Mouse (Mus musculus): Measurements from ENCODE around the gene Zfp141. TPM values are rescaled to one million over a fixed set of nuclear protein-coding genes. Genes with fewer than 3 reads are reported as not detected.
A peak's percentile ranks its signal among the peaks of the same experiment; 100 is the strongest.
"Not testable (repeated sequence)": the region's sequence is repeated elsewhere in the genome, so short reads cannot be mapped to it uniquely, and the experiment has no call there.

Zfp141 gene
- 12.2 and 14.5 TPM in 2 replicates for polyA plus RNA-seq (2014; fragmentation: Nextera tagmentation; extraction: Ambion mirVana)

DNA sequence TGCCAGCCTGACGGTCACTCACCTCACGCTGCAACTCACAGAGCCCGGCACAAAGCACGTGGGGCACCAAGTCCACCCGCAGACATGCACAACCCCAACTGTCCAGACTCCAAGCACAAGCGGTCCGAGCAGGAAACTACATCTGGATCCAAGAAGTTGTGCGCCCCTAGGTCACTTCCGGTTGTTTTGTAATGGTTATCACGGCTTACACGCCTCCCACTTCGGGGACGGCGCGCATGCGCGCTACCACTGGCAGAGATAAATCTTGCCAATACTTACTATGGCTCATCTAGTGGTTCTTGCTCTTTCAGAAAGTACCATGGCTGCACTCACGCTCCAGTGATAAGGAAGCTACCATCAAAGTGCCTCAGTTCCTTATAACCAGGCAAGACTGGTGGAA is at the start of gene Zfp141:
Zfp141 (minus strand) TSS at position 153 of the 400 bp plus-strand sequence.
- ATAC-seq (ENCODE audit: low FRiP score) (peak; percentile 97), DNase-seq (ENCODE audit: low spot score) (peak; percentile 95)
- not testable (repeated sequence) for H3K9me3 ChIP-seq (ENCODE audit: control insufficient read depth, low read length); H3K4me1 ChIP-seq (replicated peaks; ENCODE audit: control insufficient read depth, insufficient read depth, low read length); H3K27me3 ChIP-seq (ENCODE audit: control insufficient read depth, insufficient read depth, low read length); H3K36me3 ChIP-seq (replicated peaks; ENCODE audit: control insufficient read depth, insufficient read depth)
- peak within 1 kb of the TSS; percentile 80 for H3K4me2 ChIP-seq (replicated peaks)
- peak within 1 kb of the TSS; percentile 75 for H3K9ac ChIP-seq
- peak within 1 kb of the TSS; percentile 70 for H3K4me3 ChIP-seq (replicated peaks; ENCODE audit: low read length)
- peak within 1 kb of the TSS; percentile 66 for H3K27ac ChIP-seq
- 3% methylated on average over 18 of the region's 18 CpGs for WGBS

DNA sequence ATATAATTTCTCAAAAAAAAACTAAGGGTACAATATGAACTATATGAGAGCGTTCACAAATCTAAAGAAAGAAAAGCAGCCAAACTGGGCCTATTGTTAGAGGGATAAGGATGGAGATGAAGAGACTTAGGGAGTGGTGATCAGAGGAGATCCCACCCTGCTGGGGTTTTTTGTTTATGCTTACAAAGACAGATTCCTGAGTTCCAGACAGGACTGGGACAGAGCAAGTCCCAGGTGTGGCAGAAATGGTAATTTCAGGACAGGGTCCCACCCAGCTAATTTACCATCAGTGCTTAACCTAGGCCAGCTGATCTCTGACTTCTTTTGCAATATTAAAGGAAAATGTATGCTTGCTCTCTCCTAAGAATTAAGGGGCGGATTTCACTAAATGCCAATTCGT is 46.2 kb upstream of the Zfp141 start:
- DNase-seq (ENCODE audit: low spot score) (no peak), ATAC-seq (ENCODE audit: low FRiP score) (no peak)
- no peaks in the 10 kb centered on the region for H3K4me1 ChIP-seq (replicated peaks; ENCODE audit: control insufficient read depth, insufficient read depth, low read length)
- peaks cover 15% of the 10 kb centered on the region; the same call in 1 of the 2 replicates for H3K9me3 ChIP-seq (ENCODE audit: control insufficient read depth, low read length)
- 74% methylated on average over 3 of the region's 3 CpGs for WGBS
- H3K27me3 ChIP-seq (ENCODE audit: control insufficient read depth, insufficient read depth, low read length) = no peaks in the 10 kb centered on the region
- H3K4me3 ChIP-seq (replicated peaks; ENCODE audit: low read length) = no peak overlapping the region
- H3K36me3 ChIP-seq (replicated peaks; ENCODE audit: control insufficient read depth, insufficient read depth) = no peaks in the 10 kb centered on the region
- no peak overlapping the region for H3K4me2 ChIP-seq (replicated peaks)
- no peak overlapping the region for H3K27ac ChIP-seq
- no peak overlapping the region for H3K9ac ChIP-seq

DNA sequence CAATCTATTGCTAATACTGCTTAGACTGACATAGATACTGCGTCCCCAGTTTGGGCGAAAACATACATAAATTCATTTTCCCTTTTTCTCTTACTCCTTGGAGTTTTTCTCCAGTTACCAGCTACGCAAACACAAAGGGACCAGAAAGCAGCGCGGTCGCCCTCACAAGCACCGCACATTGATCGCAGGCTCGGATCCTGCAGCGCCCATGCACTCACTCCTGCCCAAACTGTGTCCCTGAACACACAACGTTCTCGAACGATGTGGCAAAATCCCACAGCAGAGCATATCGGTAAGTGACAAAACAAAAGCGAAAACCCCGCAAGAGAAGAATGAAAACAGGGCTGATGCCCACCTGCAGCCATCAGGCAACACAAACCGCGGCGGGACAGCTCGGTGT is 354 bp downstream of the Zfp141 start:
- peak; percentile 63 for ATAC-seq (ENCODE audit: low FRiP score)
- Histone ChIP-seq H3K36me3 (replicated peaks; ENCODE audit: control insufficient read depth, insufficient read depth) (peaks cover 8% of the 10 kb centered on the region), H3K27ac (peak overlapping the region; percentile 66), H3K4me2 (replicated peaks) (peak overlapping the region; percentile 80), H3K4me1 (replicated peaks; ENCODE audit: control insufficient read depth, insufficient read depth, low read length) (peaks cover 4% of the 10 kb centered on the region; the same call in 1 of the 2 replicates), H3K9me3 (ENCODE audit: control insufficient read depth, low read length) (0 out of 2 replicates have a peak, but pooled peaks cover 6% of the 10 kb centered on the region), H3K27me3 (ENCODE audit: control insufficient read depth, insufficient read depth, low read length) (no peaks in the 10 kb centered on the region), H3K9ac (peak overlapping the region; percentile 75), H3K4me3 (replicated peaks; ENCODE audit: low read length) (peak overlapping the region; percentile 70)
- WGBS = 1% methylated on average over 20 of the region's 20 CpGs
- peak; percentile 28 for DNase-seq (ENCODE audit: low spot score)

DNA sequence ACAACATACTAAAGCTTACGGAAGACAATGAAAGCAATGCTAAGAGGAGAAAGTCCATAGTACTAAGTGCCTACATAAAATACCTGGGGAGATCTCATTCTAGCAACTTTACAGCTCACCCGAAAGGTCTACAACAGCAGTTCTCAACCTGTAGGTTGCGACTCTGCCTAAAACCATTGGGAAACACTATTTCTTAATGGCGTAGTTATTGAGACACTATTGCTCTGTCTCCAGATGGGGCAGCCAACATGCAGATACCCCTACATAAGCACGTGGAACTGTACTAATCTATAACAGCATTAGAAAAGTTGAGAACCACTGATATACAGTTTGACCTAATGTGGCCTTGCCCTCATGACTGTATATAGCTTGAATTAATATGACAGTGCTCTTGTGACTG is 7.3 kb downstream of the Zfp141 start:
- Histone ChIP-seq H3K4me2 (replicated peaks) (no peak overlapping the region), H3K27me3 (ENCODE audit: control insufficient read depth, insufficient read depth, low read length) (no peaks in the 10 kb centered on the region), H3K9ac (no peak overlapping the region), H3K36me3 (replicated peaks; ENCODE audit: control insufficient read depth, insufficient read depth) (peaks cover 17% of the 10 kb centered on the region), H3K9me3 (ENCODE audit: control insufficient read depth, low read length) (peaks cover 33% of the 10 kb centered on the region), H3K4me1 (replicated peaks; ENCODE audit: control insufficient read depth, insufficient read depth, low read length) (no peaks in the 10 kb centered on the region), H3K4me3 (replicated peaks; ENCODE audit: low read length) (no peak overlapping the region), H3K27ac (no peak overlapping the region)
- DNase-seq (ENCODE audit: low spot score) = no peak
- 97% methylated on average over 5 of the region's 5 CpGs for WGBS
- no peak for ATAC-seq (ENCODE audit: low FRiP score)

DNA sequence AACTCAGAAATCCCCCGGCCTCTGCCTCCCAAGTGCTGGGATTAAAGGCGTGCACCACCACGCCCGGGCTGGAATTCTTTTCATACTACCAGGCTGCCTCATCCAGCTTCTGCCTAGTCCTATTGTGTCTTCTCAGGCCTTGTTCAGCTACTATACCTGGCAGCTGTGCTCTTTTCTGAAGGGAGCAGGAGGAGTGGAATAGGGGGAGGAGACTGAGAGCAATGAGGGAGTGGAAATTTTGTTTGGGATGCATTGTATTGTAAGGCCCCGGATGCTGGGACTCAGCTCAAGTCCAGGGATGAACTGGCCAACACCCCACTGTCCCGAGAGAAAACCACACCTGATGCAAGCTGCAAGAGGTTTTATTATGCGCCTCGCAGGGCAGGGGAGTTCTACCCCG is 8.2 kb downstream of the Zfp141 start:
- 96% methylated on average over 9 of the region's 9 CpGs for WGBS

DNA sequence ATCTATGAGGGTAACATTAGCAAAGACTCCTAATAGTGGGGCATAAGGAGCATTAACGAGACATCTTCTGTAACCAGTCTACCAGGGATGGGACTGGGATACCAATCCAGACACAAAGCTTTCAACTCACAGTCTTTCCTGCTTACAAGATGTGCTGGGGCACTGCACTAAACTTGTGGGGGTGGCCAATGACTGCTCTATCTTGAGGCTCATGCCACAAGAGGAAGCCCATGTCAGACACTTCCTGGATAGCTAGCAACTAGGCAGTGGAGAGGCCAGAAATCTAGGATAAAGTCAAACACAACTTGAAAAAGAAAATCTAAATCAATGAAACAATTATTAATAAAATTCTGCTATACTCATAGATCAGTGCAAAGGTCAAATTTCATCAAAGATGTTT is 9.3 kb downstream of the Zfp141 start:
- no peaks in the 10 kb centered on the region for H3K4me1 ChIP-seq (replicated peaks; ENCODE audit: control insufficient read depth, insufficient read depth, low read length)
- peaks cover 41% of the 10 kb centered on the region for H3K9me3 ChIP-seq (ENCODE audit: control insufficient read depth, low read length)
- no peak overlapping the region for H3K4me2 ChIP-seq (replicated peaks)
- ATAC-seq (ENCODE audit: low FRiP score) (no peak), DNase-seq (ENCODE audit: low spot score) (no peak)
- H3K4me3 ChIP-seq (replicated peaks; ENCODE audit: low read length) = no peak overlapping the region
- no peak overlapping the region for H3K9ac ChIP-seq
- H3K27me3 ChIP-seq (ENCODE audit: control insufficient read depth, insufficient read depth, low read length) = no peaks in the 10 kb centered on the region
- 94% methylated on average over 1 of the region's 1 CpGs for WGBS
- peaks cover 16% of the 10 kb centered on the region for H3K36me3 ChIP-seq (replicated peaks; ENCODE audit: control insufficient read depth, insufficient read depth)
- no peak overlapping the region for H3K27ac ChIP-seq

More for the DNA sequence above, 8.2 kb downstream of the Zfp141 start:
- Histone ChIP-seq H3K4me3 (replicated peaks; ENCODE audit: low read length) (no peak overlapping the region), H3K4me2 (replicated peaks) (no peak overlapping the region), H3K4me1 (replicated peaks; ENCODE audit: control insufficient read depth, insufficient read depth, low read length) (no peaks in the 10 kb centered on the region), H3K9ac (no peak overlapping the region), H3K27ac (no peak overlapping the region), H3K9me3 (ENCODE audit: control insufficient read depth, low read length) (peaks cover 41% of the 10 kb centered on the region), H3K36me3 (replicated peaks; ENCODE audit: control insufficient read depth, insufficient read depth) (peaks cover 17% of the 10 kb centered on the region), H3K27me3 (ENCODE audit: control insufficient read depth, insufficient read depth, low read length) (no peaks in the 10 kb centered on the region)
- no peak for DNase-seq (ENCODE audit: low spot score)
- ATAC-seq (ENCODE audit: low FRiP score) = no peak

DNA sequence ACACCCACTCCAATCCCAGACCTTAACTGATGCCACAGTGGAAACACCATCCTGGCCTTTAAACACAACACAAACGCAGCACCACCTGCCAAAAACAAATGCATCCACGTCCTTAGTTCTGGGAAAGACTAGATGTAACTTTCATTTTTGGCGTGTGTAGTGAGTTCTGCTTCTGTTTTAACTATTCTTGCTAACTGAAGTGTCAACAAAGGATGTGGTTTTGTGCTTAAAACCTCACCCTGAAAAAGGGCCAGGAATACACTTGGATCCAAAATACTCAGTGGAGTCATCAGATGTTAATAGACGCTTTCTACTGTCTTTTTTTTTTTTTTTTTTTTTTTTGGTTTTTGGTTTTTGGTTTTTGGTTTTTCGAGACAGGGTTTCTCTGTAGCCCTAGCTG is 14.7 kb downstream of the Zfp141 start:
- H3K9ac ChIP-seq = no peak overlapping the region
- H3K36me3 ChIP-seq (replicated peaks; ENCODE audit: control insufficient read depth, insufficient read depth) = peaks cover 44% of the 10 kb centered on the region
- H3K4me3 ChIP-seq (replicated peaks; ENCODE audit: low read length) = no peak overlapping the region
- peaks cover 24% of the 10 kb centered on the region for H3K9me3 ChIP-seq (ENCODE audit: control insufficient read depth, low read length)
- 96% methylated on average over 5 of the region's 5 CpGs for WGBS
- no peaks in the 10 kb centered on the region for H3K27me3 ChIP-seq (ENCODE audit: control insufficient read depth, insufficient read depth, low read length)
- H3K4me2 ChIP-seq (replicated peaks) = no peak overlapping the region
- DNase-seq (ENCODE audit: low spot score) (no peak), ATAC-seq (ENCODE audit: low FRiP score) (no peak)
- no peak overlapping the region for H3K27ac ChIP-seq
- no peaks in the 10 kb centered on the region for H3K4me1 ChIP-seq (replicated peaks; ENCODE audit: control insufficient read depth, insufficient read depth, low read length)

DNA sequence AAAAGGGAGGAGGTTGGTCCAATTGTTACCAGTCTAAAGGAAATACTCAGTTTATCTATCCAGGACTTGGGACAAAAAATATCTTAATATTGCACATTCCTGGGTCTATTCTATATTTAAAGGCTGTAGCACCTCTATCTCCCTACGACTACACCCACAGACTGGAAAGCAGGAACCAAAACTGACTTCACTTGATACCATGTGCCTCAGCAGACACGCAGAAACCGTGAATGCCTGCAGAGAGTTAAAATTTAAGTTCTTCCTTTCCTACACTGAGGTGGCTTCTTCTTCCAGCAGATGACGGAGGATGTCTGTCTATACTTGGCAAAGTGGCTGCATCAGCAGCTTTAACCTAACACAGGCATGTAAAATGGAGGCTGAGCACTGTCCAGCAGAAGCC is 15.2 kb downstream of the Zfp141 start:
- H3K9ac ChIP-seq = no peak overlapping the region
- H3K27ac ChIP-seq = no peak overlapping the region
- no peak overlapping the region for H3K4me3 ChIP-seq (replicated peaks; ENCODE audit: low read length)
- ATAC-seq (ENCODE audit: low FRiP score) = no peak
- H3K9me3 ChIP-seq (ENCODE audit: control insufficient read depth, low read length) = peaks cover 21% of the 10 kb centered on the region
- H3K4me2 ChIP-seq (replicated peaks) = no peak overlapping the region
- no peak for DNase-seq (ENCODE audit: low spot score)
- H3K36me3 ChIP-seq (replicated peaks; ENCODE audit: control insufficient read depth, insufficient read depth) = peaks cover 49% of the 10 kb centered on the region
- no peaks in the 10 kb centered on the region for H3K4me1 ChIP-seq (replicated peaks; ENCODE audit: control insufficient read depth, insufficient read depth, low read length)
- WGBS = 94% methylated on average over 4 of the region's 4 CpGs
- no peaks in the 10 kb centered on the region for H3K27me3 ChIP-seq (ENCODE audit: control insufficient read depth, insufficient read depth, low read length)

DNA sequence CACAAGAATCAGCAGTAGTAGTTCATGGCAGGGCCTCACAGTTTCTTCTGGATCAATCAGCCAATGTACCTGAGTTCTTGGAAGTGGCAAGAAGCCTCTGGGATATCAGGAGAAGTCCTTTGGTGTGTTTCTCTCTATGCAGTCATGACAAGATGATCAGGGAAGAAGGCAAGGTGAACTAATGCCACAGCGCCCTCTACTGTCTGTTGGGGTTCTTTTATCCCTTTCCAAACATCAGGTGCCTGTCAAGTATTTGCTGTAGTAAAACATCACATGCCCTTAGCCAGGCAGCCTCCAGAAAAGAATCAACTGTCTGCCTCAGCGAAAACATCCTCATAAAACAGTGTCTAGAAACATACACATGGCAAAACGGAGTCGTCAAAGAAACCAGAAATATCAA is 50.9 kb downstream of the Zfp141 start:
- H3K27ac ChIP-seq = no peak overlapping the region
- no peak overlapping the region for H3K9ac ChIP-seq
- H3K4me1 ChIP-seq (replicated peaks; ENCODE audit: control insufficient read depth, insufficient read depth, low read length) = no peaks in the 10 kb centered on the region
- no peaks in the 10 kb centered on the region for H3K27me3 ChIP-seq (ENCODE audit: control insufficient read depth, insufficient read depth, low read length)
- no peak overlapping the region for H3K4me2 ChIP-seq (replicated peaks)
- H3K4me3 ChIP-seq (replicated peaks; ENCODE audit: low read length) = no peak overlapping the region
- H3K36me3 ChIP-seq (replicated peaks; ENCODE audit: control insufficient read depth, insufficient read depth) = no peaks in the 10 kb centered on the region
- no peak for ATAC-seq (ENCODE audit: low FRiP score)
- no peak for DNase-seq (ENCODE audit: low spot score)
- 56% methylated on average over 4 of the region's 4 CpGs for whole genome bisulfite sequencing
- peaks cover 33% of the 10 kb centered on the region for H3K9me3 ChIP-seq (ENCODE audit: control insufficient read depth, low read length)

DNA sequence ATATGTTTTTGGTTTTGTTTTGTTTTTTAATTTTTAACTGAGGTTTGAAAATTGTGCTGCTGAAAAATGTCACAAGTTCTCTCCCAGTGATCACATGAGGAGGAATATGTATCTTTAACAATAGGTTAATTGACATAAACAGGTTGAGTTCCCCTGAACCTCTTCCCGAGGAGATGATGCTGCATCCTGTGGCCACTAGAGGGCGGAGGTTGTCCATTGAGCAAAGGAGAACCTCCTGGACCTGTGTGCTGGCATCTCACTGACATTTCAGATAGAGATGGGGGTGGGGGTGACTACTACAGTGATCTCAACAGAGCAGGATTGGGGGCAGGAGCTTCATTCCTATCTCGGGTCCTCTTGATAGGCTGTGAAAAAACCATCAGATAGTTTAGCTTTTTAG is 54.9 kb downstream of the Zfp141 start:
- no peak overlapping the region for H3K9ac ChIP-seq

More for the DNA sequence above, 54.9 kb downstream of the Zfp141 start:
- no peak for DNase-seq (ENCODE audit: low spot score)
- Histone ChIP-seq H3K27ac (no peak overlapping the region), H3K4me3 (replicated peaks; ENCODE audit: low read length) (no peak overlapping the region), H3K36me3 (replicated peaks; ENCODE audit: control insufficient read depth, insufficient read depth) (no peaks in the 10 kb centered on the region), H3K9me3 (ENCODE audit: control insufficient read depth, low read length) (peaks cover 61% of the 10 kb centered on the region), H3K4me1 (replicated peaks; ENCODE audit: control insufficient read depth, insufficient read depth, low read length) (no peaks in the 10 kb centered on the region), H3K4me2 (replicated peaks) (no peak overlapping the region), H3K27me3 (ENCODE audit: control insufficient read depth, insufficient read depth, low read length) (no peaks in the 10 kb centered on the region)
- 30% methylated on average over 3 of the region's 3 CpGs for WGBS
- no peak for ATAC-seq (ENCODE audit: low FRiP score)
